Mouse (Mus musculus) common myeloid progenitor, adult 5-6 weeks (primary cell): Measurements from ENCODE around the gene Hras. TPM values are rescaled to one million over a fixed set of nuclear protein-coding genes. Genes with fewer than 3 reads are reported as not detected.

Experiments used
- ATAC-seq: replicated peaks from 2 replicates; pipeline ENCODE4 v1.8.0; 2016; ENCODE audit warnings: low read depth, mild to moderate bottlenecking, moderate TSS enrichment, inconsistent platforms; ENCODE audit not compliant: poor library complexity, severe bottlenecking
- total RNA-seq: library from RNA; stranded (forward); fragments of 200-1000, 187-1606 nt; gene quantifications from 2 replicates; pipeline ENCODE4 v1.2.3, GENCODE M21; 2017

Gene Hras
- total RNA-seq, 1 experiment from 2014 or later: 23.5 TPM

- peak; percentile 92 for ATAC-seq
These were observed 21.5 kb upstream of the Hras start, which contains the start of gene Rassf7 for GRCm38 (mm10) chr7:141215101-141215879. Gene Rassf7 (plus strand): TSS chr7:141215860.

GRCm38 (mm10) chr7:141214310-141214709 lies 20.5 kb upstream of the Hras start:
- ATAC-seq: no peak

GRCm38 (mm10) chr7:141213605-141214235 lies 19.9 kb upstream of the Hras start, which contains the start of gene Lmntd2:
Gene Lmntd2 (minus strand): TSS chr7:141214080.
- no peak for ATAC-seq

- no peak for ATAC-seq
These were observed 19.3 kb upstream of the Hras start for GRCm38 (mm10) chr7:141213133-141213532.

GRCm38 (mm10) chr7:141210606-141211131 lies 16.9 kb upstream of the Hras start:
- ATAC-seq: no peak

GRCm38 (mm10) chr7:141210137-141210536 lies 16.3 kb upstream of the Hras start:
- ATAC-seq: no peak

GRCm38 (mm10) chr7:141209526-141209925 lies 15.7 kb upstream of the Hras start:
- no peak for ATAC-seq

GRCm38 (mm10) chr7:141206182-141206937 lies 12.6 kb upstream of the Hras start:
- no peak for ATAC-seq

GRCm38 (mm10) chr7:141205504-141205903 lies 11.7 kb upstream of the Hras start:
- no peak for ATAC-seq

GRCm38 (mm10) chr7:141204546-141204945 lies 10.7 kb upstream of the Hras start:
- ATAC-seq: no peak

GRCm38 (mm10) chr7:141198121-141198520 lies 4.3 kb upstream of the Hras start:
- ATAC-seq: no peak

GRCm38 (mm10) chr7:141196619-141197282 lies 2.9 kb upstream of the Hras start:
- no peak for ATAC-seq

GRCm38 (mm10) chr7:141195754-141196153 lies 1.9 kb upstream of the Hras start:
- no peak for ATAC-seq

GRCm38 (mm10) chr7:141194830-141195229 lies 1.0 kb upstream of the Hras start:
- peak; percentile 68 for ATAC-seq

GRCm38 (mm10) chr7:141194409-141194808 lies 604 bp upstream of the Hras start:
- ATAC-seq: no peak

GRCm38 (mm10) chr7:141193348-141193856 lies 403 bp downstream of the Hras start:
- ATAC-seq: no peak

- ATAC-seq: no peak
These were observed 943 bp downstream of the Hras start for GRCm38 (mm10) chr7:141192776-141193347.

GRCm38 (mm10) chr7:141191796-141192685 lies 1.8 kb downstream of the Hras start:
- ATAC-seq: no peak
